Mouse (Mus musculus): ENCODE measurements at regions not wholly inside any gene's neighbourhood (a gene's known extent, or its start where the extent isn't known, plus 50 kb on each side); places are given as distances from the start of the nearest gene placed in this dataset.

- no peaks in the 10 kb centered on the region for H3K27me3 ChIP-seq (replicated peaks)
- no peaks in the 10 kb centered on the region for H3K36me3 ChIP-seq
- WGBS, result 82% methylated on average over 5 of the region's 5 CpGs
- H3K9ac ChIP-seq, result no peak overlapping the region
- no peak overlapping the region for H3K27ac ChIP-seq
- H3K9me3 ChIP-seq, result no peaks in the 10 kb centered on the region
- H3K4me3 ChIP-seq (replicated peaks), result no peak overlapping the region
- no peaks in the 10 kb centered on the region for H3K4me1 ChIP-seq
- ATAC-seq (ENCODE audit: insufficient read depth, low FRiP score, low read depth), result no peak
- H3K4me2 ChIP-seq, result no peak overlapping the region
Observed at GRCm38 (mm10) chr12:106572956-106573355, 562.9 kb downstream of the Vrk1 start.

GRCm38 (mm10) chr12:106582760-106583159 lies 572.7 kb downstream of the Vrk1 start:
- Histone ChIP-seq H3K27ac (no peak overlapping the region), H3K36me3 (no peaks in the 10 kb centered on the region), H3K9me3 (no peaks in the 10 kb centered on the region), H3K4me2 (no peak overlapping the region), H3K27me3 (replicated peaks) (no peaks in the 10 kb centered on the region), H3K4me1 (no peaks in the 10 kb centered on the region), H3K9ac (no peak overlapping the region), H3K4me3 (replicated peaks) (no peak overlapping the region)
- ATAC-seq (ENCODE audit: insufficient read depth, low FRiP score, low read depth), result no peak
- WGBS, result 46% methylated on average over 9 of the region's 9 CpGs

- no peak overlapping the region for H3K4me2 ChIP-seq
- H3K9ac ChIP-seq, result no peak overlapping the region
- 82% methylated on average over 5 of the region's 5 CpGs for WGBS
- ATAC-seq (ENCODE audit: insufficient read depth, low FRiP score, low read depth), result no peak
- no peaks in the 10 kb centered on the region for H3K4me1 ChIP-seq
- H3K27ac ChIP-seq, result no peak overlapping the region
- H3K27me3 ChIP-seq (replicated peaks), result no peaks in the 10 kb centered on the region
- no peaks in the 10 kb centered on the region for H3K9me3 ChIP-seq
- H3K4me3 ChIP-seq (replicated peaks), result no peak overlapping the region
- H3K36me3 ChIP-seq, result no peaks in the 10 kb centered on the region
Observed at GRCm38 (mm10) chr12:106585626-106586025, 575.6 kb downstream of the Vrk1 start.

GRCm38 (mm10) chr12:106592686-106593085 lies 582.7 kb downstream of the Vrk1 start:
- Histone ChIP-seq H3K27me3 (replicated peaks) (no peaks in the 10 kb centered on the region), H3K9me3 (no peaks in the 10 kb centered on the region), H3K4me1 (0 out of 2 replicates have a peak, but pooled peaks cover 2% of the 10 kb centered on the region), H3K36me3 (no peaks in the 10 kb centered on the region), H3K27ac (no peak overlapping the region), H3K9ac (no peak overlapping the region), H3K4me2 (no peak overlapping the region), H3K4me3 (replicated peaks) (no peak overlapping the region)
- WGBS, result 92% methylated on average over 9 of the region's 9 CpGs
- no peak for ATAC-seq (ENCODE audit: insufficient read depth, low FRiP score, low read depth)

- 6% methylated on average over 12 of the region's 12 CpGs for whole genome bisulfite sequencing
- Histone ChIP-seq H3K27me3 (replicated peaks) (no peaks in the 10 kb centered on the region), H3K36me3 (no peaks in the 10 kb centered on the region), H3K4me3 (replicated peaks) (no peak overlapping the region), H3K4me1 (0 out of 2 replicates have a peak, but pooled peaks cover 2% of the 10 kb centered on the region), H3K4me2 (no peak overlapping the region), H3K27ac (no peak overlapping the region), H3K9me3 (no peaks in the 10 kb centered on the region), H3K9ac (no peak overlapping the region)
- no peak for ATAC-seq (ENCODE audit: insufficient read depth, low FRiP score, low read depth)
Observed at GRCm38 (mm10) chr12:106597636-106598035, 587.6 kb downstream of the Vrk1 start.

GRCm38 (mm10) chr12:106607240-106607639 lies 597.2 kb downstream of the Vrk1 start:
- Histone ChIP-seq H3K4me2 (no peak overlapping the region), H3K9ac (no peak overlapping the region), H3K4me3 (replicated peaks) (no peak overlapping the region), H3K4me1 (no peaks in the 10 kb centered on the region), H3K27ac (no peak overlapping the region), H3K27me3 (replicated peaks) (no peaks in the 10 kb centered on the region), H3K9me3 (no peaks in the 10 kb centered on the region), H3K36me3 (no peaks in the 10 kb centered on the region)
- ATAC-seq (ENCODE audit: insufficient read depth, low FRiP score, low read depth), result no peak

- no peaks in the 10 kb centered on the region for H3K27me3 ChIP-seq (replicated peaks)
- H3K9me3 ChIP-seq, result no peaks in the 10 kb centered on the region
- no peak overlapping the region for H3K4me3 ChIP-seq (replicated peaks)
- no peaks in the 10 kb centered on the region for H3K4me1 ChIP-seq
- H3K36me3 ChIP-seq, result no peaks in the 10 kb centered on the region
- no peak overlapping the region for H3K4me2 ChIP-seq
- no peak for ATAC-seq (ENCODE audit: insufficient read depth, low FRiP score, low read depth)
- WGBS, result 66% methylated on average over 11 of the region's 11 CpGs
- no peak overlapping the region for H3K9ac ChIP-seq
- H3K27ac ChIP-seq, result no peak overlapping the region
Observed at GRCm38 (mm10) chr12:106607655-106608337, 597.8 kb downstream of the Vrk1 start.

- H3K27me3 ChIP-seq (replicated peaks), result no peaks in the 10 kb centered on the region
- 86% methylated on average over 6 of the region's 6 CpGs for WGBS
- H3K36me3 ChIP-seq, result no peaks in the 10 kb centered on the region
- no peak overlapping the region for H3K4me2 ChIP-seq
- H3K4me3 ChIP-seq (replicated peaks), result no peak overlapping the region
- no peaks in the 10 kb centered on the region for H3K9me3 ChIP-seq
- no peak for ATAC-seq (ENCODE audit: insufficient read depth, low FRiP score, low read depth)
- H3K9ac ChIP-seq, result no peak overlapping the region
- H3K4me1 ChIP-seq, result no peaks in the 10 kb centered on the region
- no peak overlapping the region for H3K27ac ChIP-seq
Observed at GRCm38 (mm10) chr12:106618684-106619083, 608.7 kb downstream of the Vrk1 start.

- H3K4me1 ChIP-seq, result no peaks in the 10 kb centered on the region
- WGBS, result 58% methylated on average over 15 of the region's 15 CpGs
- ATAC-seq (ENCODE audit: insufficient read depth, low FRiP score, low read depth), result no peak
Observed at GRCm38 (mm10) chr12:106626786-106627185, 616.8 kb downstream of the Vrk1 start.

GRCm38 (mm10) chr12:106632566-106632965 lies 622.5 kb downstream of the Vrk1 start:
- Histone ChIP-seq H3K27ac (no peak overlapping the region), H3K9ac (no peak overlapping the region), H3K4me1 (no peaks in the 10 kb centered on the region), H3K4me3 (replicated peaks) (no peak overlapping the region), H3K9me3 (no peaks in the 10 kb centered on the region), H3K27me3 (replicated peaks) (no peaks in the 10 kb centered on the region), H3K4me2 (no peak overlapping the region), H3K36me3 (no peaks in the 10 kb centered on the region)
- ATAC-seq (ENCODE audit: insufficient read depth, low FRiP score, low read depth), result no peak
- 77% methylated on average over 7 of the region's 7 CpGs for WGBS

More at GRCm38 (mm10) chr12:106626786-106627185, 616.8 kb downstream of the Vrk1 start:
- Histone ChIP-seq H3K4me2 (no peak overlapping the region), H3K27me3 (replicated peaks) (no peaks in the 10 kb centered on the region), H3K4me3 (replicated peaks) (no peak overlapping the region), H3K27ac (no peak overlapping the region), H3K36me3 (no peaks in the 10 kb centered on the region), H3K9ac (no peak overlapping the region), H3K9me3 (no peaks in the 10 kb centered on the region)

- Histone ChIP-seq H3K36me3 (no peaks in the 10 kb centered on the region), H3K27ac (no peak overlapping the region), H3K9me3 (no peaks in the 10 kb centered on the region), H3K27me3 (replicated peaks) (no peaks in the 10 kb centered on the region), H3K4me2 (no peak overlapping the region), H3K4me3 (replicated peaks) (no peak overlapping the region), H3K9ac (no peak overlapping the region), H3K4me1 (no peaks in the 10 kb centered on the region)
- WGBS, result 2% methylated on average over 8 of the region's 8 CpGs
- ATAC-seq (ENCODE audit: insufficient read depth, low FRiP score, low read depth), result no peak
Observed at GRCm38 (mm10) chr12:106633096-106633495, 623.1 kb downstream of the Vrk1 start.

GRCm38 (mm10) chr12:106658317-106658716 lies 648.3 kb downstream of the Vrk1 start:
- Histone ChIP-seq H3K9me3 (no peaks in the 10 kb centered on the region), H3K4me1 (no peaks in the 10 kb centered on the region), H3K27ac (no peak overlapping the region), H3K9ac (no peak overlapping the region), H3K27me3 (replicated peaks) (no peaks in the 10 kb centered on the region), H3K4me2 (no peak overlapping the region), H3K36me3 (no peaks in the 10 kb centered on the region), H3K4me3 (replicated peaks) (no peak overlapping the region)
- 23% methylated on average over 8 of the region's 8 CpGs for WGBS
- ATAC-seq (ENCODE audit: insufficient read depth, low FRiP score, low read depth), result no peak

- ATAC-seq (ENCODE audit: insufficient read depth, low FRiP score, low read depth), result no peak
- Histone ChIP-seq H3K36me3 (no peaks in the 10 kb centered on the region), H3K27ac (no peak overlapping the region), H3K4me3 (replicated peaks) (no peak overlapping the region), H3K4me1 (no peaks in the 10 kb centered on the region), H3K9me3 (no peaks in the 10 kb centered on the region), H3K9ac (no peak overlapping the region), H3K4me2 (no peak overlapping the region), H3K27me3 (replicated peaks) (no peaks in the 10 kb centered on the region)
- 22% methylated on average over 13 of the region's 13 CpGs for WGBS
Observed at GRCm38 (mm10) chr12:106673232-106673766, 663.3 kb downstream of the Vrk1 start.
